Comparison of ENCODE assay signal across 8 mouse cellular contexts in the genomic region with DNA sequence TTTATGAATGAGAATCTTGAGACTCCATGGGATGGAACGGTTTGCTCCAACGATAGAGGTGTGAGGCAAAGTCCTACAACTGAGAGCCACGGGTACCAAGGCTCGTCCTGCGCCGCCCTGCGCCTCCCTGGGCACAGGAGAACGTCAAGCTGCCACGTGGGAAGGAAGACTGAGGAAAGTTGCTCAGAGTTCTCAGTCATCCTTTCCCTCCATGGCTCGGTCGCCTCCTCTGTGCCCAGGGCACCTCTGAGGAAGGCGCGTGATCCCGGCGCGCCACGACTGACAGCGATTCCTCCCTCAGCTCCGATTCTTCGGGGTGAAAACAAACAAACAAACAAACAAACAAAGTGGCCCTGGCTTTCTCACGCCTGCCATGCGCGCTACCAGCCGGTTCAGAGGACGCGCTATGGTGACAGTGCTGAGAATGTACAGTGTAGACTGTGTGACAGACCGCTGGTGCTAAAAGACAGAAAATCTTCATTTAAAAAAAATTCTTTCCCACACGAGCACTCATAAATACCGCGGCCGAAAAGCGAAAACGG. TPM values are rescaled to one million over a fixed set of nuclear protein-coding genes. Genes with fewer than 3 reads are reported as not detected.
DNase-seq lines count a peak whose midpoint lies in the region; ATAC-seq and TF ChIP-seq lines count a peak whose summit lies in the region.

No protein-coding gene starts in this region.

- H3K36me3 ChIP-seq in heart, postnatal 0 days (replicated peaks; ENCODE audit: control insufficient read depth, insufficient read depth, low read length), result 0 out of 2 replicates have a peak, but pooled peaks cover 4% of the 10 kb centered on the region
- peaks cover 10% of the 10 kb centered on the region; the same call in 1 of the 2 replicates for H3K36me3 ChIP-seq in liver, embryonic 15.5 days (replicated peaks)
- H3K36me3 ChIP-seq in stomach, embryonic 14.5 days (ENCODE audit: control insufficient read depth, insufficient read depth, low read length), result no peaks in the 10 kb centered on the region

- H3K9ac ChIP-seq in heart, postnatal 0 days (replicated peaks; ENCODE audit: low read depth, low read length), result peak overlapping the region; percentile 68
- peak overlapping the region; percentile 82 for H3K9ac ChIP-seq in liver, embryonic 15.5 days
- H3K9ac ChIP-seq in stomach, embryonic 14.5 days (replicated peaks; ENCODE audit: low read depth, low read length), result peak overlapping the region; percentile 62

- H3K27ac ChIP-seq in heart, postnatal 0 days (ENCODE audit: low read depth), result peak overlapping the region; percentile 65
- peak overlapping the region; percentile 79 for H3K27ac ChIP-seq in liver, embryonic 15.5 days (replicated peaks)
- H3K27ac ChIP-seq in stomach, embryonic 14.5 days (ENCODE audit: low read length), result peak overlapping the region; percentile 48; the same call in 1 of the 2 replicates

- H3K4me3 ChIP-seq in heart, postnatal 0 days (ENCODE audit: low read depth, low read length), result peak overlapping the region; percentile 86
- peak overlapping the region; percentile 89 for H3K4me3 ChIP-seq in liver, embryonic 15.5 days (replicated peaks)
- peak overlapping the region; percentile 85 for H3K4me3 ChIP-seq in stomach, embryonic 14.5 days (ENCODE audit: low read depth, low read length)

- no peak for TF ChIP-seq CTCF in heart, postnatal 0 days (IDR thresholded peaks at IDR 0.05; ENCODE audit: low read depth)

- no peaks in the 10 kb centered on the region for H3K9me3 ChIP-seq in heart, postnatal 0 days (replicated peaks; ENCODE audit: control insufficient read depth, low read length)
- no peaks in the 10 kb centered on the region for H3K9me3 ChIP-seq in liver, embryonic 15.5 days (replicated peaks)
- H3K9me3 ChIP-seq in stomach, embryonic 14.5 days (ENCODE audit: control insufficient read depth, low read depth, low read length), result no peaks in the 10 kb centered on the region

- H3K4me1 ChIP-seq in heart, postnatal 0 days (ENCODE audit: control insufficient read depth, insufficient read depth), result peaks cover 8% of the 10 kb centered on the region
- peaks cover 28% of the 10 kb centered on the region for H3K4me1 ChIP-seq in liver, embryonic 15.5 days (replicated peaks)
- H3K4me1 ChIP-seq in stomach, embryonic 14.5 days (ENCODE audit: control insufficient read depth, insufficient read depth, low read length), result peaks cover 5% of the 10 kb centered on the region; the same call in 1 of the 2 replicates

- no peak for TF ChIP-seq EP300 in heart, postnatal 0 days (IDR thresholded peaks at IDR 0.05; ENCODE audit: low read depth)

- DNase-seq in embryo, embryonic 10 days (ENCODE audit: low spot score), result peak; percentile 40
- no peak for DNase-seq in embryo, embryonic 9.5 days (ENCODE audit: extremely low spot score)
- DNase-seq in thymus, postnatal 10 days (ENCODE audit: low spot score in 2 of 2), result peak; percentile 14 to 17
- no peak for DNase-seq in thymus, postnatal 36 days
- no peak for DNase-seq in heart, postnatal 0 days (ENCODE audit: low spot score)
- no peak for DNase-seq in cerebellum, adult 8-10 months

- peak; percentile 68 for ATAC-seq in heart, postnatal 0 days (ENCODE audit: insufficient read depth, low read depth)
- peak; percentile 78 for ATAC-seq in liver, embryonic 15.5 days (ENCODE audit: insufficient read depth)
- ATAC-seq in stomach, embryonic 14.5 days (ENCODE audit: insufficient number of reproducible peaks, insufficient read depth, low FRiP score, low read depth), result peak; percentile 64; the same call in 1 of the 2 replicates

- no peaks in the 10 kb centered on the region for H3K27me3 ChIP-seq in heart, postnatal 0 days (ENCODE audit: control insufficient read depth, insufficient read depth, low read length)
- H3K27me3 ChIP-seq in liver, embryonic 15.5 days, result no peaks in the 10 kb centered on the region
- no peaks in the 10 kb centered on the region for H3K27me3 ChIP-seq in stomach, embryonic 14.5 days (ENCODE audit: control insufficient read depth, insufficient read depth, low read length)

- peak overlapping the region; percentile 98 for H3K4me2 ChIP-seq in heart, postnatal 0 days (ENCODE audit: low read depth, low read length)
- H3K4me2 ChIP-seq in liver, embryonic 15.5 days, result peak overlapping the region; percentile 93
- H3K4me2 ChIP-seq in stomach, embryonic 14.5 days (replicated peaks; ENCODE audit: low read depth, low read length), result peak overlapping the region; percentile 98

- WGBS in heart, postnatal 0 days, result under 1% methylated on average over 33 of the region's 33 CpGs
- under 1% methylated on average over 33 of the region's 33 CpGs for whole genome bisulfite sequencing in liver, embryonic 15.5 days (ENCODE audit: insufficient replicate concordance)
- WGBS in stomach, embryonic 14.5 days, result under 1% methylated on average over 33 of the region's 33 CpGs

RNA-seq across cellular contexts. Expression of gene Srbd1, which starts 0.4 kb away (rescaled TPM):
- total RNA-seq in heart, postnatal 0 days (2014; rRNA removed; ENCODE audit: low replicate concordance), result 3.7 and 4.3 TPM in 2 replicates
- 5.4 and 6.3 TPM in 2 replicates for polyA plus RNA-seq in heart, postnatal 0 days (2015; fragmentation: Nextera tagmentation; extraction: Ambion mirVana)
- polyA plus RNA-seq in liver, embryonic 15.5 days (2015; fragmentation: Nextera tagmentation; extraction: Ambion mirVana), result 6.4 and 8.0 TPM in 2 replicates
- polyA plus RNA-seq in stomach, embryonic 14.5 days (2014; fragmentation: Nextera tagmentation; extraction: Ambion mirVana), result 9.6 and 10.7 TPM in 2 replicates

RNA-seq across cellular contexts. Expression of gene Prkce, which starts 23.0 kb away (rescaled TPM):
- 12.6 and 14.8 TPM in 2 replicates for total RNA-seq in heart, postnatal 0 days (2014; rRNA removed; ENCODE audit: low replicate concordance)
- 7.8 and 8.1 TPM in 2 replicates for polyA plus RNA-seq in heart, postnatal 0 days (2015; fragmentation: Nextera tagmentation; extraction: Ambion mirVana)
- polyA plus RNA-seq in liver, embryonic 15.5 days (2015; fragmentation: Nextera tagmentation; extraction: Ambion mirVana), result 0.79 and 1.1 TPM in 2 replicates
- 7.3 and 8.9 TPM in 2 replicates for polyA plus RNA-seq in stomach, embryonic 14.5 days (2014; fragmentation: Nextera tagmentation; extraction: Ambion mirVana)

Comparison
In these comparisons a context has a peak if more than half of its experiments do, and no peak if none do; other contexts are left out.
1. DNase-seq: peak in embryo, embryonic 10 days (single experiment) and thymus, postnatal 10 days (2 of 2); none in embryo, embryonic 9.5 days (single experiment), thymus, postnatal 36 days (0 of 2), heart, postnatal 0 days (single experiment) and cerebellum, adult 8-10 months (single experiment).
2. Peak in every context shown above with its lines, with median percentiles within 50 percentile points of each other: ATAC-seq, H3K27ac ChIP-seq, H3K4me2 ChIP-seq, H3K4me3 ChIP-seq and H3K9ac ChIP-seq.